Mouse (Mus musculus) left cerebral cortex, adult 11 months (tissue): ENCODE data around the gene Etfa.

Experiments
- DNase-seq: peaks from one replicate; pipeline ENCODE4 v3.0.0; 2022; ENCODE audit warnings: low spot score

Etfa gene

GRCm38 (mm10) chr9:55423451-55424424, 88.3 kb downstream of the Etfa start:
- no peak for DNase-seq

- DNase-seq: no peak
Observed at GRCm38 (mm10) chr9:55421786-55422185, 90.3 kb downstream of the Etfa start.

GRCm38 (mm10) chr9:55411154-55411553, 100.9 kb downstream of the Etfa start:
- no peak for DNase-seq

GRCm38 (mm10) chr9:55410430-55410829, 101.6 kb downstream of the Etfa start:
- no peak for DNase-seq

- DNase-seq: no peak
Observed at GRCm38 (mm10) chr9:55409833-55410232, 102.2 kb downstream of the Etfa start.

- no peak for DNase-seq
Observed at GRCm38 (mm10) chr9:55408851-55409250, 103.2 kb downstream of the Etfa start.

GRCm38 (mm10) chr9:55406773-55407172, 105.3 kb downstream of the Etfa start:
- DNase-seq: no peak

- no peak for DNase-seq
Observed at GRCm38 (mm10) chr9:55404976-55405702, 106.9 kb downstream of the Etfa start.
